In the genomic region with DNA sequence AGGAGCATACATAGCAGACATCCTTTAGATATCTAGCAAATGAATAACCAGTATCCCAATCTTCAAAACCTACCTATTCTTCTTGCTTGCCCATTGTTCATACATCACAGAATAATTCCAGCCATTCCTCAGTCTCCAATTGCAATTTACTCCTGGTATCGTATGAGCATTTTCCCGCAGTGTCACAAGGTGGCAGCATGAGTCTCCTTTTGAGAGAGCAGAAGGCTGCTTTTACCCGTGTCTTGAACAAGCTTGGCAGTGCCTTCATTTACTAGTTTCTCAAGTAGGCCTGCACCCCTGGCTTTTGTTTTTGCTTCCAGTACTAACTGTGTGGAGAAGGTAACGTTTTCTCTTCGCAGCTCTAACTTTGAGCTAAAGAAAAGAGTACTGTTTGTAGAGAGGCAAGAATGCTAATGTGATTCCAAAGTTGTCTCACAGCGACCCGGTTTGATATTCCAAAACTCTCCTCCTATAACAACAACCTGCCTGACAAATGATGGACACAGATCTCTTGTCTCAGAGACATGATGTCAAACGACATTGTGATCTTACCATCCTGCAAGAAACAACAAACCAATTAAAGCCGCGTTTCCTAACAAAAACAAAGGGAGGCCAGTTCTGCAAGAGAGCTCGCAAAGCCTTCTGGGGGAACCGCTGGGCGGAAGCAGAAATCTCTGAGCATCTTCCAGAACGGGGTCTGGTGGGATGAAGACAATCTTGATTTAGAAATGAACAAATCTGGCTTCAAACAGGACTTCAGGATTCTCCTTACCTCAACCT, we compare ENCODE assay signal across 9 mouse cellular contexts. TPM values are rescaled to one million over a fixed set of nuclear protein-coding genes. Genes with fewer than 3 reads are reported as not detected.
A peak's percentile ranks its signal among the peaks of the same experiment; 100 is the strongest.
DNase-seq lines count a peak whose midpoint lies in the region; ATAC-seq and TF ChIP-seq lines count a peak whose summit lies in the region.
"Had no signal": no experiment of that assay in that cellular context is flagged by ENCODE, and none has a peak within 500 bp of the region (broad histone marks: within the 10 kb centered on the region; RNA-seq: fewer than 3 reads in every experiment).

No protein-coding gene starts in this region.

- TF ChIP-seq CTCF in heart, postnatal 0 days (IDR thresholded peaks at IDR 0.05; ENCODE audit: low read depth): peak; percentile 95

- H3K4me1 ChIP-seq in ES-E14 (ENCODE audit: control insufficient read depth in 2 of 2, insufficient read depth in 2 of 2, low read length in 2 of 2, poor library complexity in 1 of 2): peaks cover 0 to 6% of the 10 kb centered on the region in 2 experiments; a peak in 2 of 4 replicates
- no peaks in the 10 kb centered on the region for H3K4me1 ChIP-seq in embryonic facial prominence, embryonic 14.5 days (ENCODE audit: control insufficient read depth, insufficient read depth, low read length)
- H3K4me1 ChIP-seq in heart, postnatal 0 days (ENCODE audit: control insufficient read depth, insufficient read depth): no peaks in the 10 kb centered on the region; the same call in 1 of the 2 replicates
- H3K4me1 ChIP-seq: heart, embryonic 13.5 days had no signal

- H3K9me3 ChIP-seq in ES-E14 (ENCODE audit: control insufficient read depth, insufficient read depth, low read depth, low read length): no peaks in the 10 kb centered on the region
- H3K9me3 ChIP-seq in embryonic facial prominence, embryonic 14.5 days (ENCODE audit: control insufficient read depth, low read length): no peaks in the 10 kb centered on the region
- no peaks in the 10 kb centered on the region for H3K9me3 ChIP-seq in heart, postnatal 0 days (replicated peaks; ENCODE audit: control insufficient read depth, low read length)
- H3K9me3 ChIP-seq: heart, embryonic 13.5 days had no signal

- H3K4me3 ChIP-seq in ES-E14 (ENCODE audit: insufficient read depth in 1 of 2, low read depth in 1 of 2, low read length in 2 of 2, poor library complexity in 1 of 2, severe bottlenecking in 1 of 2): no peak overlapping the region
- no peak overlapping the region for H3K4me3 ChIP-seq in embryonic facial prominence, embryonic 14.5 days (ENCODE audit: low read depth, low read length)
- no peak overlapping the region for H3K4me3 ChIP-seq in heart, postnatal 0 days (ENCODE audit: low read depth, low read length)
- H3K4me3 ChIP-seq: heart, embryonic 13.5 days had no signal

- no peak for TF ChIP-seq EP300 in heart, postnatal 0 days (IDR thresholded peaks at IDR 0.05; ENCODE audit: low read depth)

- ATAC-seq in embryonic facial prominence, embryonic 14.5 days (ENCODE audit: low read depth): peak; percentile 66
- ATAC-seq in heart, postnatal 0 days (ENCODE audit: insufficient read depth, low read depth): peak; percentile 57; the same call in 1 of the 2 replicates

- H3K27me3 ChIP-seq in embryonic facial prominence, embryonic 14.5 days (replicated peaks; ENCODE audit: control insufficient read depth, insufficient read depth, low read length): no peaks in the 10 kb centered on the region
- H3K27me3 ChIP-seq in heart, postnatal 0 days (ENCODE audit: control insufficient read depth, insufficient read depth, low read length): 0 out of 2 replicates have a peak, but pooled peaks cover 3% of the 10 kb centered on the region

- in situ Hi-C loops in ES-E14 (cut with MboI; ENCODE audit: low sequenced_read_pairs in 2 of 2, unreplicated experiment in 2 of 2): loop anchor here (10.0 kb wide), 2 partner anchors 163 to 1073 kb away; no protein-coding TSS in a partner anchor

- 38% methylated on average over 14 of the region's 14 CpGs for WGBS in embryonic facial prominence, embryonic 14.5 days
- 46% methylated on average over 14 of the region's 14 CpGs for WGBS in heart, postnatal 0 days

- 0 out of 2 replicates have a peak overlapping the region, but pooled peaks have one; percentile 4 for H3K9ac ChIP-seq in ES-E14 (ENCODE audit: insufficient read depth, low read depth, low read length, poor library complexity, severe bottlenecking)
- H3K9ac ChIP-seq in embryonic facial prominence, embryonic 14.5 days (ENCODE audit: low read depth, low read length): no peak overlapping the region
- H3K9ac ChIP-seq in heart, postnatal 0 days (replicated peaks; ENCODE audit: low read depth, low read length): no peak overlapping the region
- H3K9ac ChIP-seq: heart, embryonic 13.5 days had no signal

- no peak overlapping the region for H3K4me2 ChIP-seq in embryonic facial prominence, embryonic 14.5 days (ENCODE audit: low read depth, low read length)
- no peak overlapping the region for H3K4me2 ChIP-seq in heart, postnatal 0 days (ENCODE audit: low read depth, low read length)
- H3K4me2 ChIP-seq: heart, embryonic 13.5 days had no signal

- no peaks in the 10 kb centered on the region for H3K36me3 ChIP-seq in ES-E14 (ENCODE audit: control insufficient read depth, insufficient read depth, low read length, poor library complexity, severe bottlenecking)
- no peaks in the 10 kb centered on the region for H3K36me3 ChIP-seq in embryonic facial prominence, embryonic 14.5 days (ENCODE audit: control insufficient read depth, insufficient read depth, low read length)
- H3K36me3 ChIP-seq in heart, postnatal 0 days (replicated peaks; ENCODE audit: control insufficient read depth, insufficient read depth, low read length): no peaks in the 10 kb centered on the region
- H3K36me3 ChIP-seq: heart, embryonic 13.5 days had no signal

- H3K27ac ChIP-seq in ES-E14 (ENCODE audit: insufficient read depth, low read depth, low read length, poor library complexity, severe bottlenecking): no peak overlapping the region
- no peak overlapping the region for H3K27ac ChIP-seq in embryonic facial prominence, embryonic 14.5 days (replicated peaks; ENCODE audit: low read depth, low read length)
- H3K27ac ChIP-seq in heart, postnatal 0 days (ENCODE audit: low read depth): no peak overlapping the region
- H3K27ac ChIP-seq: heart, embryonic 13.5 days had no signal

- no peak for DNase-seq in ES-E14 (ENCODE audit: low read depth, low spot score)
- peak; percentile 84 for DNase-seq in adrenal gland, postnatal 14 days
- peak; percentile 94 for DNase-seq in embryonic facial prominence, embryonic 14.5 days (ENCODE audit: low spot score)
- peak; percentile 82 for DNase-seq in heart, postnatal 0 days (ENCODE audit: low spot score)
- DNase-seq in layer of hippocampus, adult 8-10 months (ENCODE audit: low spot score in 2 of 2): peak; percentile 68 to 83
- peak; percentile 84 for DNase-seq in lung, postnatal 14 days
- DNase-seq in right cerebral cortex, postnatal 14 days: peak; percentile 74
- no peak for DNase-seq in T-cell, adult 2 months (ENCODE audit: low spot score)

TF ChIP-seq in ES-E14, 5 proteins besides CTCF, POLR2A, EP300 and RAD21:
- TF ChIP-seq MAFK (IDR thresholded peaks at IDR 0.05; ENCODE audit: insufficient read depth, low read depth, low read length) (no peak), ZNF384 (IDR thresholded peaks at IDR 0.05; ENCODE audit: low read depth, low read length) (no peak), ZC3H11A (IDR thresholded peaks at IDR 0.05; ENCODE audit: borderline replicate concordance, low read depth, low read length) (peak; percentile 100), HCFC1 (IDR thresholded peaks at IDR 0.05; ENCODE audit: borderline replicate concordance, insufficient read depth, low read length) (no peak)

RNA-seq across cellular contexts. Expression of a gene that starts 5.0 kb away (rescaled TPM):
- 11.8 and 13.0 TPM in 2 replicates for total RNA-seq in ES-E14 (2012; rRNA removed)
- total RNA-seq in adrenal gland, postnatal 14 days (2021): 190 and 195 TPM in 2 replicates
- 107 and 123 TPM in 2 replicates for polyA plus RNA-seq in embryonic facial prominence, embryonic 14.5 days (2014; fragmentation: Nextera tagmentation; extraction: Ambion mirVana)
- 57.0 and 65.5 TPM in 2 replicates for total RNA-seq in heart, postnatal 0 days (2014; rRNA removed; ENCODE audit: low replicate concordance)
- polyA plus RNA-seq in heart, postnatal 0 days (2015; fragmentation: Nextera tagmentation; extraction: Ambion mirVana): 56.4 and 64.1 TPM in 2 replicates
- 100 to 1,000 TPM; 212 to 254 (median 222) TPM for total RNA-seq in layer of hippocampus, adult 8-10 months (2022)

RNA-seq across cellular contexts. Expression of a gene that starts 42.4 kb away (rescaled TPM):
- total RNA-seq in ES-E14 (2012; rRNA removed): 3.9 and 4.3 TPM in 2 replicates
- 6.5 and 7.6 TPM in 2 replicates for total RNA-seq in adrenal gland, postnatal 14 days (2021)
- 3.9 and 5.6 TPM in 2 replicates for polyA plus RNA-seq in embryonic facial prominence, embryonic 14.5 days (2014; fragmentation: Nextera tagmentation; extraction: Ambion mirVana)
- total RNA-seq in heart, postnatal 0 days (2014; rRNA removed; ENCODE audit: low replicate concordance): 64.3 and 83.6 TPM in 2 replicates
- 32.5 and 35.6 TPM in 2 replicates for polyA plus RNA-seq in heart, postnatal 0 days (2015; fragmentation: Nextera tagmentation; extraction: Ambion mirVana)
- total RNA-seq in layer of hippocampus, adult 8-10 months (2022): 10 to 100 TPM; 19.1 to 21.2 (median 20.1) TPM

Comparison
In these comparisons a context has a peak if more than half of its experiments do, and no peak if none do; other contexts are left out.
1. DNase-seq: peak in adrenal gland, postnatal 14 days (single experiment), embryonic facial prominence, embryonic 14.5 days (single experiment), heart, postnatal 0 days (single experiment), layer of hippocampus, adult 8-10 months (2 of 2), lung, postnatal 14 days (single experiment) and right cerebral cortex, postnatal 14 days (single experiment); none in ES-E14 (single experiment) and T-cell, adult 2 months (single experiment).